Mouse (Mus musculus) urinary bladder, postnatal 25 days (tissue): Measurements from ENCODE around the gene Ttll6.
"Not testable (repeated sequence)": the region's sequence is repeated elsewhere in the genome, so short reads cannot be mapped to it uniquely, and the experiment has no call there.

ENCODE experiments used
- DNase-seq: peaks from one replicate; pipeline ENCODE4 v3.0.0; 2022; ENCODE audit warnings: low spot score

Ttll6 gene

GRCm38 (mm10) chr11:96133239-96133865 is at the start of gene Ttll6:
Ttll6 (plus strand) TSS chr11:96133786.
- peak; percentile 68 for DNase-seq

- DNase-seq, result no peak
Measured at GRCm38 (mm10) chr11:96087981-96088380, 45.6 kb upstream of the Ttll6 start.

GRCm38 (mm10) chr11:96091073-96091472 is 42.5 kb upstream of the Ttll6 start:
- DNase-seq, result no peak

GRCm38 (mm10) chr11:96092674-96093291 is 40.8 kb upstream of the Ttll6 start:
- DNase-seq, result no peak

- DNase-seq, result peak; percentile 28
Measured at GRCm38 (mm10) chr11:96093361-96093760, 40.2 kb upstream of the Ttll6 start.

GRCm38 (mm10) chr11:96108376-96108775 is 25.2 kb upstream of the Ttll6 start:
- DNase-seq, result no peak

- not testable (repeated sequence) for DNase-seq
Measured at GRCm38 (mm10) chr11:96110950-96111349, 22.6 kb upstream of the Ttll6 start.

GRCm38 (mm10) chr11:96111751-96112150 is 21.8 kb upstream of the Ttll6 start, which contains the start of gene Calcoco2:
Calcoco2 (minus strand) TSS chr11:96111964.
- no peak for DNase-seq

- DNase-seq, result no peak
Measured at GRCm38 (mm10) chr11:96114077-96114476, 19.5 kb upstream of the Ttll6 start.

- DNase-seq, result no peak
Measured at GRCm38 (mm10) chr11:96115416-96115815, 18.2 kb upstream of the Ttll6 start.

- DNase-seq, result no peak
Measured at GRCm38 (mm10) chr11:96116116-96116515, 17.5 kb upstream of the Ttll6 start.

GRCm38 (mm10) chr11:96116925-96117324 is 16.7 kb upstream of the Ttll6 start:
- not testable (repeated sequence) for DNase-seq

- no peak for DNase-seq
Measured at GRCm38 (mm10) chr11:96119401-96119800, 14.2 kb upstream of the Ttll6 start.

- not testable (repeated sequence) for DNase-seq
Measured at GRCm38 (mm10) chr11:96122806-96123205, 10.8 kb upstream of the Ttll6 start.

- no peak for DNase-seq
Measured at GRCm38 (mm10) chr11:96124052-96124914, 9.3 kb upstream of the Ttll6 start.

GRCm38 (mm10) chr11:96130606-96131005 is 3.0 kb upstream of the Ttll6 start:
- DNase-seq, result no peak

- DNase-seq, result no peak
Measured at GRCm38 (mm10) chr11:96135847-96136246, 2.3 kb downstream of the Ttll6 start.

GRCm38 (mm10) chr11:96140726-96141175 is 7.2 kb downstream of the Ttll6 start:
- DNase-seq, result no peak

GRCm38 (mm10) chr11:96143766-96144165 is 10.2 kb downstream of the Ttll6 start:
- no peak for DNase-seq

GRCm38 (mm10) chr11:96145622-96146270 is 12.2 kb downstream of the Ttll6 start:
- peak; percentile 69 for DNase-seq

- no peak for DNase-seq
Measured at GRCm38 (mm10) chr11:96147471-96147870, 13.9 kb downstream of the Ttll6 start.

- DNase-seq, result no peak
Measured at GRCm38 (mm10) chr11:96164769-96165168, 31.2 kb downstream of the Ttll6 start.
